Mouse (Mus musculus): ENCODE results near the gene Stag3. TPM values are rescaled to one million over a fixed set of nuclear protein-coding genes. Genes with fewer than 3 reads are reported as not detected.

The Stag3 gene
- polyA plus RNA-seq, 1 experiment = 2.5 TPM

DNA sequence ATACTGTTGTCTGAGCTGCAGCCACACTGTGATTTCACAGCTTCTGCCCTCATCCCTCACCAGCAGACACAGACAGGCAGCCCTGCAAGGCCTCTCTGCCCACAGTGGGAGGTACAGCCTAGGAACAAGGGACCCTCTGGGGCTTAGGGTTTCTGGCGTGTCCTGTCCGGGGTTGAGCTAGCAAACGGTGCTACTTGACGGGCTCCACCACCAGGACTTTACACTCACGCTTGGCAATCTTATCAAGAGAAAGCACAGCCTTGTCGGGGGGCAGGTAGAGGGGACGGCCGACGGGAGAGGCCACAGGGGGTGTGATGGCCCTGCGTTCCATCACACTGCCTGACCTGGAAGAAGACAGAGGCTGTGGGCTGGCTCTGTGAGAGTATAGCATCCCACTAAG is 20.0 kb upstream of the Stag3 start:
- peaks cover 25% of the 10 kb centered on the region for H3K4me1 ChIP-seq (ENCODE audit: control insufficient read depth, insufficient read depth, insufficient read length)
- WGBS = 84% methylated on average over 10 of the region's 10 CpGs
- DNase-seq (ENCODE audit: low read depth in 1 of 2, low spot score in 2 of 2) = no peak
- peaks cover 26% of the 10 kb centered on the region for H3K36me3 ChIP-seq (ENCODE audit: control insufficient read depth, insufficient read depth, low read length)
- no peak overlapping the region for H3K27ac ChIP-seq (ENCODE audit: insufficient read depth, low read length)
- no peak overlapping the region for H3K4me3 ChIP-seq (ENCODE audit: extremely low read depth, insufficient read depth, insufficient read length)
- no peak for TF ChIP-seq CTCF (IDR thresholded peaks at IDR 0.05; ENCODE audit: extremely low read depth, insufficient read depth, insufficient read length, insufficient replicate concordance)
- no peak for TF ChIP-seq POLR2A (IDR thresholded peaks at IDR 0.05; ENCODE audit: low read depth, low read length)
- no peaks in the 10 kb centered on the region for H3K27me3 ChIP-seq (ENCODE audit: control insufficient read depth, insufficient read depth, low read length)

DNA sequence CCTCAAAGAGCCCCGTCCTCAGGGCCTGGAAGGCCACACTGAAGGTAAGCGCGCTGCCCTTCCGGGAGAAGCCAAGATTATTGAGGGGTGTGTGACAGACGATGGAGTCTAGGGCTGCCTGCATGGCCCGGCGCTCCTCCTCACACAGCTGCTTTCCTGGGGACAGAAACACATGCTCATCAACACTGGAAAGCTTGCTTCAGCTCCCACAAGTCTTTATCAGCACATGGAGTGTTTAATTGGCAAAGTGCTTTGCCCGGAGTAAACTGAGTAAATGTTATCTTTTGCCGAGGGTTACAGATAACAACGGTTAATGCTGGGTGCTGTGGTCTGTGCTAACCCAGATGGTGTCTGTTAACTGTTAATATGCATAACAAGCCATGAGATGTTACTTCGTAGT is 19.2 kb upstream of the Stag3 start:
- DNase-seq (ENCODE audit: low read depth in 1 of 2, low spot score in 2 of 2) = no peak
- no peak overlapping the region for H3K4me3 ChIP-seq (ENCODE audit: extremely low read depth, insufficient read depth, insufficient read length)
- H3K36me3 ChIP-seq (ENCODE audit: control insufficient read depth, insufficient read depth, low read length) = peaks cover 26% of the 10 kb centered on the region
- peaks cover 25% of the 10 kb centered on the region for H3K4me1 ChIP-seq (ENCODE audit: control insufficient read depth, insufficient read depth, insufficient read length)
- H3K27me3 ChIP-seq (ENCODE audit: control insufficient read depth, insufficient read depth, low read length) = no peaks in the 10 kb centered on the region
- no peak for TF ChIP-seq POLR2A (IDR thresholded peaks at IDR 0.05; ENCODE audit: low read depth, low read length)
- TF ChIP-seq CTCF (IDR thresholded peaks at IDR 0.05; ENCODE audit: extremely low read depth, insufficient read depth, insufficient read length, insufficient replicate concordance) = no peak
- H3K27ac ChIP-seq (ENCODE audit: insufficient read depth, low read length) = no peak overlapping the region
- WGBS = 75% methylated on average over 11 of the region's 11 CpGs

DNA sequence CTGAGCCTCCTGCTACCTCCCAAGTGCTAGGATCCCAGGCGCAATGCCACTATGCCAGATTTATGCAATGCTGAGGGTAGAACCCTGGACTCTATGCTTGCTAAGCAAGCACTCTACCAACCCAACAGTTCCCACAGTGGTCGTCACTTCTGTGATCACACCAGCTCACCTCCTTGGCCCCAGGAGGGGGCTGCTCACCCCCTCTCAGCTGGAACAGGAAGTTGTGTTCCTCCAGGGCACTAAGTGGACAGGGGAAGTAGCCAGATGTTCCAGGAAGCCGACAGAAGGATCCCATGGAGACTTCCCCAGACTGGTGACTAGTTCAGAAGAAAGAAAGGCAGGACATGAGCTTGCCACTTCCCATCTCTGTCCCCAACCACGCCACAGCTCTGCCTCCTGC is 18.0 kb upstream of the Stag3 start:
- no peak for DNase-seq (ENCODE audit: low read depth in 1 of 2, low spot score in 2 of 2)
- H3K4me3 ChIP-seq (ENCODE audit: extremely low read depth, insufficient read depth, insufficient read length) = no peak overlapping the region
- WGBS = 44% methylated on average over 4 of the region's 4 CpGs
- H3K36me3 ChIP-seq (ENCODE audit: control insufficient read depth, insufficient read depth, low read length) = peaks cover 27% of the 10 kb centered on the region
- H3K4me1 ChIP-seq (ENCODE audit: control insufficient read depth, insufficient read depth, insufficient read length) = peaks cover 21% of the 10 kb centered on the region; the same call in 1 of the 2 replicates
- TF ChIP-seq POLR2A (IDR thresholded peaks at IDR 0.05; ENCODE audit: low read depth, low read length) = no peak
- no peak for TF ChIP-seq CTCF (IDR thresholded peaks at IDR 0.05; ENCODE audit: extremely low read depth, insufficient read depth, insufficient read length, insufficient replicate concordance)
- no peaks in the 10 kb centered on the region for H3K27me3 ChIP-seq (ENCODE audit: control insufficient read depth, insufficient read depth, low read length)
- no peak overlapping the region for H3K27ac ChIP-seq (ENCODE audit: insufficient read depth, low read length)

DNA sequence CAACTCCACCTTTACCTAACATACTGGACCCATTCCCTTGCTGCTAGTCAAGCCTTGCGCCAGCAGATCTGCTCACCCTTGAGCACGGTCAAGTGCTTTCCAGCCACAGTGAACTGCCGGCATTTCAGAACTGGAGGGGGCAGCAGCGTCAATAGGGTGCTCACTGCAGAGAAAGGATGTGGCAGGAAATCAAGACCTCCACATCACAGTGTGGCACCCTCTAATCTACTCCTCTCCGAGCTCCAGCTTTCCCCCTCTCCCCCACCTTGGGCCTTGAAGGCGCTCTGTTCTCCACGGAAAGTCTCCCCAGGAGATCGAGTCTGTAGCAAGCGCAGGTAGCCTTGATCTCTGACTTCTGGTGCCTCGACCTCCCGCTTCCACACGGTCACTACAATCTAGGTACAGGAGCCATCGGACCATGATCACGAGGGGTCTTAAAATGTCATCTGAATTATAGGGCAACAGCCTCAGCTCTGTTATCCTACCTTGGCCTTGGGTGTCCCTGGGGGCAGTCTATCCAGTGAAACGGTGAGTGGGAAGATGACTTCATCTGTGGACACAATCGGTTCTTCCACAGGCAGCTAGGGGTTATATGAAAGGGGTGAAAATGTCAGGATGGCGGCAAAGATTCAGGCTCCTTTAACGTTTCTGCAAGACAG is 17.3 kb upstream of the Stag3 start:
- 32% methylated on average over 18 of the region's 18 CpGs for WGBS
- peaks cover 27% of the 10 kb centered on the region for H3K36me3 ChIP-seq (ENCODE audit: control insufficient read depth, insufficient read depth, low read length)
- H3K27me3 ChIP-seq (ENCODE audit: control insufficient read depth, insufficient read depth, low read length) = no peaks in the 10 kb centered on the region
- H3K27ac ChIP-seq (ENCODE audit: insufficient read depth, low read length) = peak overlapping the region; percentile 4; the same call in 1 of the 2 replicates
- TF ChIP-seq POLR2A (IDR thresholded peaks at IDR 0.05; ENCODE audit: low read depth, low read length) = no peak
- no peak for TF ChIP-seq CTCF (IDR thresholded peaks at IDR 0.05; ENCODE audit: extremely low read depth, insufficient read depth, insufficient read length, insufficient replicate concordance)
- H3K4me1 ChIP-seq (ENCODE audit: control insufficient read depth, insufficient read depth, insufficient read length) = peaks cover 17% of the 10 kb centered on the region; the same call in 1 of the 2 replicates
- DNase-seq (ENCODE audit: low read depth in 1 of 2, low spot score in 2 of 2) = no peak
- H3K4me3 ChIP-seq (ENCODE audit: extremely low read depth, insufficient read depth, insufficient read length) = peak overlapping the region; percentile 88

DNA sequence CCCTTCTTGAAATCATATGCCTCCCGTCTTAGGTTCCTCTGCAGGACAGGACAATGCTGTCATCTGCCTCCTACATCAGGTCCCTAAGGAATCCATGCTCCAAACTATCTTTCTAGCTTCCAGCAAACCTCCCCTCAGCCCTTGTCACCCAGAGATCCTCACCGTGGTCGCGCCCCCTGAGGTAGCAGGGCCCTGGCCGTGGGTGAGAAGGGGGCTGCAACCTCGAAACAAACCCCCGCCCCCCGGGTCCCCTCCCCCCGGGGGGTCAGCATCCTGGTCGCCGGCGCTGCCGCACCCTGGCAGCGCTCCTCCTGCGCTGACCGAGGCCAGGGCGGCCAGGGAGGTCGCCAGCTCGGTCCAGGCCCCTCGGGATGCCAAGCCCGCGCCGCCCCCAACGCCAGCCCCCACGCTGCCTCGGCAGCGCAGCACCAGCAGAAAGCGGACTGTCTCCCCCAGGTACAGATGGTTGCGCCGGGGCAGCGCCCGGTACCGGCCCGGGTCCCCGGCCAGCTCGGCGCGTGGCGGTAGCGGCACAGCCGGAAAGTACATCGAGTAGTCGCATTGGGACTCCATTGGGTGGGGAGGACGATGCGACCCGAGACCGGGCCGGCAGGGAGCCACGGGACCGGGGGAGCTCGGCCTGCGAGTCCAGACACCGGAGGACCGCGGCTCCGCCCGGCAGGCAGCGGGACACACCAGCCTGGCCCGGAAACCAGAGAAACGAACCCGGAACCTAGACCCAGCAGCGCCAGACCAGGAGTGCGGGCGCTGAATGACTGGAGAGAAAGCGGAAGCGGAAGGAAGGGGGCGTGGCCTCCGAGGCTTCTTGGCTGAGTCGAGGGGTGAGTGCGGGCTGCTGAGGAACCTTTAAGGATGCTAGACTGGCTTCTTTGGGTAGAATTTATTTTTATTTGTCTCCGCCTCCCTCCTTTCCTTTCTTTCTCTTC is 16.5 kb upstream of the Stag3 start, which contains the start of gene BC037034:
BC037034 (minus strand) TSS at position 774 of the 947 bp plus-strand sequence.
- Histone ChIP-seq H3K27ac (ENCODE audit: insufficient read depth, low read length) (peak within 1 kb of the TSS; percentile 86), H3K27me3 (ENCODE audit: control insufficient read depth, insufficient read depth, low read length) (no peaks in the 10 kb centered on the region), H3K4me3 (ENCODE audit: extremely low read depth, insufficient read depth, insufficient read length) (peak within 1 kb of the TSS; percentile 88), H3K36me3 (ENCODE audit: control insufficient read depth, insufficient read depth, low read length) (peaks cover 26% of the 10 kb centered on the region), H3K4me1 (ENCODE audit: control insufficient read depth, insufficient read depth, insufficient read length) (peaks cover 17% of the 10 kb centered on the region; the same call in 1 of the 2 replicates)
- TF ChIP-seq POLR2A (IDR thresholded peaks at IDR 0.05; ENCODE audit: low read depth, low read length) (peak; percentile 56), CTCF (IDR thresholded peaks at IDR 0.05; ENCODE audit: extremely low read depth, insufficient read depth, insufficient read length, insufficient replicate concordance) (no peak)
- DNase-seq (ENCODE audit: low read depth in 1 of 2, low spot score in 2 of 2) = peak; percentile 81 to 92
- WGBS = under 1% methylated on average over 67 of the region's 71 CpGs

DNA sequence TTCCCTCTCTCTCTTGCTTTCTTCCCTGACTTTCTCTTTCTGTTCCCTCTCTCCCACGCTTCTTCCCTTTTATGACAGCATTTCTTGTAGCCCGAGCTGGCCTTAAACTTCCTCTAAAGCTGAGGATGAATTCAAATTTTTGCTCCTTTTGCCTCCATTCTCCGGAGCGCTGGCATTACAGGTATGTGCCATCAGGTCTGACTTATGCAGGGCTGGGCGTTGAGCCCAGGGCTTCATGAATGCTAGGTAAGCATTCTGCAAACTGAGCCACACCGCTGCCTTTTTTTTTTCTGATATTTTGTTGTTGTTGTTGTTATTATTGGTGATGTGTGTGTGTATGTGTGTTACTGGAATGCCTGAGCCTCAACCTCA is 15.8 kb upstream of the Stag3 start:
- Histone ChIP-seq H3K36me3 (ENCODE audit: control insufficient read depth, insufficient read depth, low read length) (peaks cover 21% of the 10 kb centered on the region), H3K4me1 (ENCODE audit: control insufficient read depth, insufficient read depth, insufficient read length) (peaks cover 17% of the 10 kb centered on the region; the same call in 1 of the 2 replicates), H3K27ac (ENCODE audit: insufficient read depth, low read length) (peak overlapping the region; percentile 27; the same call in 1 of the 2 replicates), H3K4me3 (ENCODE audit: extremely low read depth, insufficient read depth, insufficient read length) (peak overlapping the region; percentile 88), H3K27me3 (ENCODE audit: control insufficient read depth, insufficient read depth, low read length) (no peaks in the 10 kb centered on the region)
- DNase-seq (ENCODE audit: low read depth in 1 of 2, low spot score in 2 of 2) = no peak
- 5% methylated on average over 6 of the region's 6 CpGs for WGBS
- TF ChIP-seq CTCF (IDR thresholded peaks at IDR 0.05; ENCODE audit: extremely low read depth, insufficient read depth, insufficient read length, insufficient replicate concordance) = no peak
- no peak for TF ChIP-seq POLR2A (IDR thresholded peaks at IDR 0.05; ENCODE audit: low read depth, low read length)
